Mouse (Mus musculus) embryonic facial prominence, embryonic 15.5 days (tissue): ENCODE results near the gene Poc1b. TPM values are rescaled to one million over a fixed set of nuclear protein-coding genes. Genes with fewer than 3 reads are reported as not detected.
A peak's percentile ranks its signal among the peaks of the same experiment; 100 is the strongest.

Experiments used
- ATAC-seq: fragments of 200-750 bp; cut with Nextera tagmentation; 2 replicates; pipeline ENCODE4 v1.8.0; 2017; ENCODE audit warnings: low read depth, moderate TSS enrichment; ENCODE audit not compliant: insufficient number of reproducible peaks, low FRiP score, low TSS enrichment
- H3K27ac ChIP-seq: fragments of 300-500 bp; sonication (generic); replicated peaks from 2 replicates; pipeline ENCODE4 v1.5.1; 2015; ENCODE audit warnings: mild to moderate bottlenecking, inconsistent platforms
- H3K27me3 ChIP-seq: fragments of 300-500 bp; sonication (generic); 2 replicates; pipeline ENCODE4 v1.6.1; 2015; ENCODE audit warnings: inconsistent platforms
- H3K36me3 ChIP-seq: fragments of 300-500 bp; sonication (generic); 2 replicates; pipeline ENCODE4 v1.6.1; 2015; ENCODE audit warnings: mild to moderate bottlenecking, inconsistent platforms
- H3K4me1 ChIP-seq: fragments of 300-500 bp; sonication (generic); 2 replicates; pipeline ENCODE4 v1.6.1; 2015; ENCODE audit warnings: inconsistent platforms
- H3K4me2 ChIP-seq: fragments of 300-500 bp; sonication (generic); replicated peaks from 2 replicates; pipeline ENCODE4 v1.6.1; 2015; ENCODE audit warnings: mild to moderate bottlenecking, inconsistent platforms
- H3K4me3 ChIP-seq: fragments of 300-500 bp; sonication (generic); replicated peaks from 2 replicates; pipeline ENCODE4 v1.5.1; 2015; ENCODE audit warnings: mild to moderate bottlenecking, inconsistent platforms
- H3K9ac ChIP-seq: fragments of 300-500 bp; sonication (generic); 2 replicates; pipeline ENCODE4 v1.6.1; 2015; ENCODE audit warnings: inconsistent platforms
- H3K9me3 ChIP-seq: fragments of 300-500 bp; sonication (generic); replicated peaks from 2 replicates; pipeline ENCODE4 v1.6.1; 2016; ENCODE audit warnings: inconsistent platforms
- WGBS: fragments of 180-500 bp; shearing (Covaris S2); methylation state at CpG from one replicate; pipeline ENCODE4 v1.1.7; 2015; 5-methylcytosine and 5-hydroxymethylcytosine counted together
- polyA plus RNA-seq: library from polyadenylated mRNA; unstranded; fragments of >200 nt; fragmentation: Nextera tagmentation; extraction: Ambion mirVana; gene quantifications from 2 replicates; pipeline ENCODE4 v1.2.1, GENCODE M21; 2015

The Poc1b gene
- polyA plus RNA-seq, 1 experiment from 2014 or later = 20.5 TPM

DNA sequence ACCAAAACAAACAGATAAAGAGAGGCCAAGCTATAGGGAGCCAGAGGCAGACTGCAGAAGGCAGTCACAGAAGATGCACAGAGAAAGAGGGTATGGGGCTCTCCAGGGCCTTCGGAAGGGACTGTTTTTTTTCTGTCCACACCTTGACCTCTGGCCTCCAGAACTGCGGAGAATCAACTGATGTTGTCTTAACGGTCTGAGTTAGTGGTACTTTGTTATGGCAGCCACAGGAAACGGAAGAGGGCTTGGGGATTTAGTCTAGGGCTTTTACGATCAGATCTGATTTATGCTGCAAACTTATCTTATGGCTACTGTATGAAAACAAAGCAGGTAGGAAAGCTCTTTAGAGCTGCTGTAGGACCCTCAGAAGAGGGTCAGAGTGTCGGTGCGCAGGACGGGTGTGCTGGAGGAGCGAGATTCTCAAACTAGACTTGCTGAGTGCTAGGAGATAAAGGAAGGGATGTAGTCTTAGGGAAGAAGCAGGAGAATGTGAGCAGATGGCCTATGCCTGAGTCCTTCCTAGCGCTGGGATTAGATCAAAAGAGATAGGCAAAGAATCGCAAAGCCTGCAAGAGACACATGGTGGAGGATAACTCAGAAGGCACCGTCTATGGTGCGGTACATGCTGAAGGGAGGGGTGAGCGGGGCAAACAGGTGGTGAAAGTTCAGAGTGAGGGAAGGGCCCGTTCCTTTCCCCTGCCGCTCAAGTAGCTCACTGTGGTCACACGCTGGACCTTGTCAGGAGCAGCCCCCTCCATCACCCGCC is 8.8 kb downstream of the Poc1b start:
- Histone ChIP-seq H3K4me1 (peaks cover 14% of the 10 kb centered on the region), H3K27ac (no peak overlapping the region), H3K4me3 (no peak overlapping the region), H3K4me2 (no peak overlapping the region), H3K36me3 (no peaks in the 10 kb centered on the region), H3K27me3 (no peaks in the 10 kb centered on the region), H3K9ac (no peak overlapping the region), H3K9me3 (no peaks in the 10 kb centered on the region)
- WGBS = 52% methylated on average over 18 of the region's 18 CpGs
- no peak for ATAC-seq

DNA sequence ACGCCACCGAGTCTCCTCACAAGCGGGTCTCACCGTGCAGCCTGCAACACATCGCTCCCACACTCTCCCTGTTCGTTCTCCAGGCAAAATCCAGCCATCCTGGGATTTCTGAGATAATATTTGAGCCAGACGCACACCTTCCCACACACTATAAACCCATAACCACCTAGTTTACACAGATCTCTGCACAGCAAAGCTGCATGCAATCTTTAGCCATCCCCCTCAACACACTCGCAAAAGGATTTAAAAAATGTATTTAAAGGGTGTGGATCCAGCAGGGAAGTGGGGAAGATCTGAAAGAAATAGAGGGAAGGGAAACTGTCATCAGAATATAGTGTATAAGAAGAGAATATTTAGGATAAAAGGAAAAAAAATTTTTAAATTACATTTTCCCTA is 9.4 kb downstream of the Poc1b start:
- Histone ChIP-seq H3K9me3 (no peaks in the 10 kb centered on the region), H3K4me3 (no peak overlapping the region), H3K36me3 (no peaks in the 10 kb centered on the region), H3K27ac (no peak overlapping the region), H3K27me3 (no peaks in the 10 kb centered on the region), H3K4me2 (no peak overlapping the region), H3K4me1 (peaks cover 14% of the 10 kb centered on the region), H3K9ac (no peak overlapping the region)
- ATAC-seq = no peak
- 67% methylated on average over 8 of the region's 8 CpGs for WGBS

DNA sequence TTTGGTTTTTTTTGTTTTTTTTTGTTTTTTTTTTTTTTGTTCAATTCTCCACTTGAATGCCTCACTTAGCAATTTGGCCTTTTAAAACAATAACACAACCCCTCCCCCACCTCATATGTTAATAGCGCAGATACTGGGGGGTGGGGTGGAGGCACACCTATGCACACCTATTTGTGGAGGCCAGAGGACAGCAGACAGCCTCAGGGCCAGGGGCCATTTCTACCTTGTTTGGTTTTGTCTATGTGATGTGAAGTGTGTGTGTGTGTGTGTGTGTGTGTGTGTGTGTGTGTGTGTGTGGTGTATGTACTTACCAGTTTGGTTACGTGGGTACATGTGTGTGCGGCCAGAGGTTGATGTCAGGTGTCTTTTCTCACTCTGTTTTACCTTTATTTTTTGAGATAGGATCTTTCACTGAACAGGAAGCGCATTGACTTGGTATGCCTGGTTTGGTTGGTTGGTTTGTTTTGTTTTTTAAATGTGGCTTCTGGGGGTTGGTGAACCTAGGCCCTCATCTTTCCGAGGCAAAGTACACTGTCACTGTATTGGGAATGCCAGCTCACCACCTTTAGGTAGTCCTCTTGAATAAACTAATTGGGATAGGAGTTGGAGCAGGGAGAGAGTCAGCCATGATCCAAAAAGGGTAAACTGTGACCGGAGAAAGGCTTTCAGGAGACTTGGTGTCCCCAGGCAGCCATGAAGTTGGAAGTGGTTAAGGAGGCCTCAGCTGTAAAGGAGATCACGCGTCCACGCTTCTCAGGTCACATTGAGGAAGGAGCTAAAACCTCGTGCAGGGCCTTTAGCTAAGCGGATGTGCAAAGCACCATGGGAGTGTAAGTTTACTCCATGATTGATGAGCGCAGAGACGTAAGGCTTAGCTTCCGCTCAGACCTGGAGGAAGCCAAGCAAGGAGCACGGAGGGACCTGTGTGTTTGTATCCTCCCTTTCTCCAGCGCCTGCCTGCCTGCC is 10.1 kb downstream of the Poc1b start:
- no peaks in the 10 kb centered on the region for H3K27me3 ChIP-seq
- H3K36me3 ChIP-seq = no peaks in the 10 kb centered on the region
- 85% methylated on average over 16 of the region's 16 CpGs for WGBS
- H3K4me1 ChIP-seq = peaks cover 14% of the 10 kb centered on the region
- H3K9me3 ChIP-seq = no peaks in the 10 kb centered on the region
- no peak overlapping the region for H3K27ac ChIP-seq
- H3K4me3 ChIP-seq = no peak overlapping the region
- ATAC-seq = no peak
- no peak overlapping the region for H3K4me2 ChIP-seq
- no peak overlapping the region for H3K9ac ChIP-seq

GRCm38 (mm10) chr10:99117876-99118275 is 11.0 kb downstream of the Poc1b start:
- Histone ChIP-seq H3K27ac (no peak overlapping the region), H3K9ac (no peak overlapping the region), H3K4me2 (no peak overlapping the region), H3K4me1 (peaks cover 14% of the 10 kb centered on the region), H3K36me3 (no peaks in the 10 kb centered on the region), H3K27me3 (no peaks in the 10 kb centered on the region), H3K9me3 (no peaks in the 10 kb centered on the region), H3K4me3 (no peak overlapping the region)
- ATAC-seq = no peak
- WGBS = 67% methylated on average over 10 of the region's 10 CpGs

- no peak overlapping the region for H3K4me2 ChIP-seq
- H3K27ac ChIP-seq = no peak overlapping the region
- 0 out of 2 replicates have a peak, but pooled peaks have one; percentile 37 for ATAC-seq
- no peak overlapping the region for H3K4me3 ChIP-seq
- no peaks in the 10 kb centered on the region for H3K27me3 ChIP-seq
- no peaks in the 10 kb centered on the region for H3K9me3 ChIP-seq
- no peak overlapping the region for H3K9ac ChIP-seq
- 36% methylated on average over 6 of the region's 6 CpGs for WGBS
- peaks cover 14% of the 10 kb centered on the region for H3K4me1 ChIP-seq
- H3K36me3 ChIP-seq = no peaks in the 10 kb centered on the region
Observed at GRCm38 (mm10) chr10:99118697-99119096, 11.9 kb downstream of the Poc1b start.

- no peaks in the 10 kb centered on the region for H3K9me3 ChIP-seq
- H3K4me2 ChIP-seq = no peak overlapping the region
- ATAC-seq = no peak
- no peak overlapping the region for H3K27ac ChIP-seq
- WGBS = 80% methylated on average over 4 of the region's 4 CpGs
- peaks cover 14% of the 10 kb centered on the region for H3K4me1 ChIP-seq
- no peak overlapping the region for H3K9ac ChIP-seq
- H3K27me3 ChIP-seq = no peaks in the 10 kb centered on the region
- H3K36me3 ChIP-seq = no peaks in the 10 kb centered on the region
- no peak overlapping the region for H3K4me3 ChIP-seq
Observed at GRCm38 (mm10) chr10:99119471-99119870, 12.6 kb downstream of the Poc1b start.

DNA sequence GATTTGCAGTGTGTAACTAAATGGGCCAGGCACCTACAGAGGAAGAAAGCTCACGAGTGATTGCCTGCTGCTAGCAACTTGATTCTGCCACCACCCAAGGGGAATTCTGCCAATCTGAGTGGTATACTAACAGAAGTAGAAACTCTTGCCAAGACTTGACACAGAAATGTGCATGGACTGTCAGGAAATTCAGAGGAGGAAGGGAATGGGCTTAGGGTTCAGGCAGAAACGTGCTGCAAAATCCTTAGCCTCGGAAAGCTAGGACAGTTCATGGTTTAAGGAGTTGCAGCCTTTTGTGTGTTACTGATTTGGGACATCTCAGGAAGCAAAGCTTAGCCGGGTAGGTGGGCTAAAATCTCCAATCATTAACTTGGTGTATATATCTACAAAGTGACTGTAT is 19.4 kb downstream of the Poc1b start, which contains the start of gene Phxr2:
TSS of gene Phxr2 (minus strand) at position 101 of the 400 bp plus-strand sequence.
- 63% methylated on average over 4 of the region's 4 CpGs for WGBS
- no peak for ATAC-seq

DNA sequence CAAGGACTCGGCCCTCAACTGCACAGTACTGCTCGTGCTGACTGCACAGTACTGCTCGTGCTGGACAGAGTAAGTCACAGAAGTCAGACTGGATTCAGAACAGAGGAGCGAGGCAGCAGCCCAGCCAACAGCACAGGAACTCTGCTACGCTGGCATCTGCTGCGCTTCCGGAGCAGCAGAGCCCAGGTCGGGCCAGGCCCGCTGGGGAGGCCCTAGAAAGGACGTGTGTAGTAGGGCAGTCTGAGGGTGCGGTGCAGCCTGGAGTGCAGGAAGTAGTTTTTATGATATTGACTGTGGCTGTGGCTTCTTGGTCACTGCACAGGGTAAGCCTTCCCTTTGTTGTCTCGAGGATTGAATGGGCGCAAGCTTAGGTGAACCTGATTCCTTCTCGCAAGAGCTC is 20.1 kb downstream of the Poc1b start:
- WGBS = 89% methylated on average over 14 of the region's 14 CpGs
- Histone ChIP-seq H3K9me3 (no peaks in the 10 kb centered on the region), H3K27me3 (no peaks in the 10 kb centered on the region), H3K4me2 (no peak overlapping the region), H3K4me3 (no peak overlapping the region), H3K9ac (no peak overlapping the region), H3K27ac (no peak overlapping the region), H3K36me3 (peaks cover 5% of the 10 kb centered on the region; the same call in 1 of the 2 replicates), H3K4me1 (peaks cover 19% of the 10 kb centered on the region; the same call in 1 of the 2 replicates)
- no peak for ATAC-seq

More for the DNA sequence above, 19.4 kb downstream of the Poc1b start, which contains the start of gene Phxr2:
- H3K27ac ChIP-seq = no peak within 1 kb of the TSS
- no peak within 1 kb of the TSS for H3K9ac ChIP-seq
- peaks cover 5% of the 10 kb centered on the region; the same call in 1 of the 2 replicates for H3K36me3 ChIP-seq
- H3K27me3 ChIP-seq = no peaks in the 10 kb centered on the region
- H3K4me1 ChIP-seq = peaks cover 16% of the 10 kb centered on the region; the same call in 1 of the 2 replicates
- no peaks in the 10 kb centered on the region for H3K9me3 ChIP-seq
- no peak within 1 kb of the TSS for H3K4me3 ChIP-seq
- H3K4me2 ChIP-seq = no peak within 1 kb of the TSS

DNA sequence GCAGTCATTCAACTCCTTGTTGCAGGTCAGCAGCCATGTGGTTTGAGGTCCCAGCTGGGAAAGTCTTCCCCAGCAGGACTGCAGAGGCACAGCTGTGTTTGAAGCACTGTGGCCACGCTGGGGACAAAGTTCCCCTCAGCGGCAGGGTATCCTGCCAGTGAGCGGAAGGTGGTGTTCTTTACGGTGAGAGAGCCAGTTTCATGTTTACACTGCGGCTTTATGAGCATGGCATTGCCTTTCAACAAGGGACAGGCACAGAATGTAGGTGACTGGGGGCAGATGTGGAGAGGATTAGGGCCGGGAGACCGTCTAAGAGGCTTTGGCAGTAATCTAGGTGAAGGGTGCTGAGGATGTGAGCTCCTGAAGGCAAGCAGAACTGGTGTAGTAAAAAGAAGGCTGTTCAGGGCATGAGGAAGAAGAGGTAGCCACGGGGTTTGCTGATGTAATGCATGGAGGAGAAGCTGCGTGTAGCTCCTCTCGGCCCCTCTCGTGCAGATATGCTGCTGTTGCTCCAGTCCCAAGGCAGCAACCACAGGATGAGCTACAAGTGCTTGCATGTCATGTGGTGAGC is 20.9 kb downstream of the Poc1b start:
- no peak overlapping the region for H3K27ac ChIP-seq
- peaks cover 5% of the 10 kb centered on the region; the same call in 1 of the 2 replicates for H3K36me3 ChIP-seq
- H3K4me2 ChIP-seq = no peak overlapping the region
- no peaks in the 10 kb centered on the region for H3K27me3 ChIP-seq
- no peak overlapping the region for H3K9ac ChIP-seq
- peaks cover 19% of the 10 kb centered on the region; the same call in 1 of the 2 replicates for H3K4me1 ChIP-seq
- no peak overlapping the region for H3K4me3 ChIP-seq
- 64% methylated on average over 11 of the region's 11 CpGs for WGBS
- H3K9me3 ChIP-seq = no peaks in the 10 kb centered on the region
- no peak for ATAC-seq

DNA sequence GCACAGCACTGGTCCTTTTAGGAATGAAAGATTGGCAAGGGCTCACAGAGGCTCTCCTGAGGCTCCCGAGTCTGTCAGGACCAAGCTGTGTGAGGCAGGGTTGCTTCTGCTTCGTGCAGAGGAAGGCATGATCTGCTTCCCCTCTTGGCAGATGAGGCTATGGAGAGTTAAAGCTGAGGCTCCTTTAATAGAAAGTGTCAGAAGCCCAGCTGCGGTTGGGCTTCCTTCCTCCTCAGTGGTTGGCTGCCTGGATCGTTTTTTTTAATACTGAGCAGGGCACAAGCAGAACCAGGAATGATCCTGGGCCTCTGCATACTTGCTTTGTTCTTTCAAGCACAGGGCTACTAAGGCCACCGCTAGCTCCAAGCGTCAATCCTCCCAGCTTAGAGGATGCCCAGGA is 23.8 kb downstream of the Poc1b start:
- no peak overlapping the region for H3K9ac ChIP-seq
- H3K9me3 ChIP-seq = no peaks in the 10 kb centered on the region
- ATAC-seq = no peak
- 36% methylated on average over 6 of the region's 6 CpGs for WGBS
- peaks cover 11% of the 10 kb centered on the region; the same call in 1 of the 2 replicates for H3K36me3 ChIP-seq
- H3K4me2 ChIP-seq = no peak overlapping the region
- peaks cover 19% of the 10 kb centered on the region; the same call in 1 of the 2 replicates for H3K4me1 ChIP-seq
- H3K4me3 ChIP-seq = no peak overlapping the region
- no peaks in the 10 kb centered on the region for H3K27me3 ChIP-seq
- H3K27ac ChIP-seq = no peak overlapping the region

GRCm38 (mm10) chr10:99131298-99131697 is 24.5 kb downstream of the Poc1b start:
- WGBS = 72% methylated on average over 5 of the region's 5 CpGs
- Histone ChIP-seq H3K27ac (no peak overlapping the region), H3K4me2 (no peak overlapping the region), H3K9me3 (no peaks in the 10 kb centered on the region), H3K4me3 (no peak overlapping the region), H3K9ac (no peak overlapping the region), H3K36me3 (peaks cover 11% of the 10 kb centered on the region; the same call in 1 of the 2 replicates), H3K4me1 (peaks cover 19% of the 10 kb centered on the region; the same call in 1 of the 2 replicates), H3K27me3 (no peaks in the 10 kb centered on the region)
- no peak for ATAC-seq
